Mouse (Mus musculus) heart, postnatal 14 days (tissue): ENCODE measurements at regions not wholly inside any gene's neighbourhood (a gene's known extent, or its start where the extent isn't known, plus 50 kb on each side); places are given as distances from the start of the nearest gene placed in this dataset.

Source experiments
- DNase-seq, 2 experiments: peaks; one replicate each; pipeline ENCODE4 v3.0.0; 2021 to 2022
- intact Hi-C: fragments of 180-260 bp; cut with DNase I; formaldehyde crosslinking; loops from one replicate; pipeline ENCODE4 v1.15.1; 2025

DNA sequence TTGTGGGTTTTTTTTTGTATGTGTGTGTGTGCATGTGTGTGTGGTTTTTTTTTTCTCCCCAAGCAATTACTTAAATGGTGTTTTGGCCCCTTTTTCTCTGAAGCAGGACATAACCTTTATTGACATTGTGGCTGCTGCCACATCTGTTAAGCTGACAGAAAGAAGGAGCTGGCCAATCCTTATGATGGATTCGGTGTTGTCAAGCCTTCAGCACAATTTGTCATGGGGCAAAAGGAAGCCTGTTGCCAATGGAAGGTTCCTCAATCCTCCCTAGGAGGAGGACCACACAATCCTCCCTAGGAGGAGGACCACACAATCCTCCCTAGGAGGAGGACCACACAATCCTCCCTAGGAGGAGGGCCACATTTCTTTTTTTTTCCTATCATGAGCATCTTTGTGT is 371.0 kb downstream of the Nuf2 start:
- no peak for DNase-seq
- intact Hi-C loops = no loop called here

DNA sequence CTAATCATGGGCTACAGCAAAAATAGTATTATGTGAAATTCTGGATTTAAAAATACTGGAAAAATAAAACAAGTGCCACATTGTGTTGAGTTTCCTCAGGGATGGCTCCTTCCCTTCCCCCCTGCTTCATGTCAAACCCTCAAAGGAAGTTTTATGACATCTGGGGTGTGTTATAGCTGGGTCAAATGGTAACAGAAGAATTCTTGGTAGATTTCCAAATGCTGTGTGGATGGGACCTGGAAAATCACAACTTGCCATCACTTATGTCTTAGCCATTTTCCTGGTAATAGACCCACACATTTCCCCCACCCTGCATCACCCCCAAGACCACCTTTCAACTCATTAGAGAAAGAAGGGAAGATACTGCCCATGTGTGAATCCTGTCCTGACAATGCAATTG is 371.5 kb downstream of the Nuf2 start:
- intact Hi-C loops = no loop called here
- DNase-seq = no peak

DNA sequence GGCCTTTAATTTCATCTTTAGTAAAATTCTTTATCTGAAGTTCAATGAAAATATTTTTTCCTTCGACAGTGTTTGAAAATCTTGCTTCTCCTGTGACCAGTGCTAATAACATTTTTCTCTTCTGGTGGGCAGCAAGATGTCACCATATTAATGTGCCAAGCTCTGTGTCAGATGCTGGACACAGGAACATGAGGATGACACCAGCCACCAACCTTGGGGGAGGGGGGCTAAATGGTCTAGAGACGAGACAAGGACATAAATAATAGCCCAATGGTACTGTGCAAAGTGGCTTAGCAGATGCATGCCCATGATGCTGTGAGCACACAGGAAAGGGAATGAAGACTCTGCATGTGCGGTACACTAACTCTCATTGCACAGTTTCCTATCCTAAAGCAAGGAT is 373.8 kb downstream of the Nuf2 start:
- no peak for DNase-seq
- intact Hi-C loops = no loop called here

DNA sequence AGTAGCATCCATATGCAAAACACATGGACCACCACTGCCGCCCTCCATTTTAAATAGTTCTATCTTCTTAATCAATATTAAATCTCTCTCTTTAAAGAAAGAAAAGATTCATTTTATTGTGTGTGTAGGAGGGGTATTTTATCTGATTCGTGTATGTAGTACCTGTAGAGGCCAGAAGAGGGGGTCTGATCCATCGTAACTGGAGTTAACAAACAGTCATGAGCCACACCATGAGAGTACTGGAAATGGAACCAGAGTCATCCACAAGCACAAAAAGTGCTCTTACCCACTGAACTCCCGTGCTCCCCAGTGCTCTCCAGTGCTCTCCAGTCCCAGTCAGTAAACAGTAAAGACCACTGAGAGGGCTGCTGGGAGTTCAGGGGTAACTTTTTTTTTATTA is 374.4 kb downstream of the Nuf2 start:
- intact Hi-C loops = no loop called here
- no peak for DNase-seq

DNA sequence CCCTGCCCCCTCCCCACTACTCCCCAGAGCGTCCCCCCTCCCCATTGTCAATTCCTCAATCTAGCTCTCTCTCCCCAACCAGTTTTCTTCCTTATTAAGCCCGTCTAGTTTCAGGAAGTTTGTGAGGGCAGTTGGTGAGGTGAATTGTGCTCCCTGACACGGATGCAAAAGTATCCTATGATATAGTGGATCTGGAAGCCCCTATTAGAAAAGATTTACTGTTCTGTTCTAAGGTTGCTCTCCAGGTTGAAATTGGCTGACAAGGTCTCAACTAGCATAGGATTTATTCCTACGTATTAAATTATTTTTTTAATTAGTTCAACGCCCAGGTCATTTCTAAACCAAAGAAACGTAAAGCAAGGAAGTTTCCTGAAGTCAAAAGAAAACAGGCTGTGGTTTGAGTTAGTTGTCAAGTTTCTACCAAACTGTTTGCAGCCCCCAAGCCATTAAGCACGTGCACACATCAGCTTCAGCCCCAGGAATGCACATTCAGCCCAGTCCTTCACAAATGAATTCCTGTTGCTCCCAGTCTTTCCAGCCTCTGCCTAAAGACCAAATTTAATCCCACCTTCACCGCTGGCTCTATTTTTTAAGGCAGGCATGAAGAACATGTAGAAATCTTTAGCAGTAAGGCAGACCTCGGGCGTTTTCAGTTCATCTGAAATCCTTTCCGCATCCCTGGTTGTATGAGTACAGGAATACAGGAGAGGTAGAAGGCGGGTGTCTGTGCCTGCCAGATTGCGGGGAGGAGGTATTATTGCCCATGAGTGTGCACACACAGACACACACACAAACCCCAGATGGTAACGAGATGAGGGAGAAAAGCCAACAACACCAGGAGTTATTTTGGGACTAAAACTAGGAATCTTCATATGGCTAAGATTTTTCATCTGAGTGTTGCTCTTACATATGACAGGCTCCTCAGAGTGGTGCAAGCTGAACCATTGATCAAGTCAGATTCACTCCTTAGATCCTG is 375.5 kb downstream of the Nuf2 start:
- DNase-seq = no peak
- intact Hi-C loops = no loop called here

DNA sequence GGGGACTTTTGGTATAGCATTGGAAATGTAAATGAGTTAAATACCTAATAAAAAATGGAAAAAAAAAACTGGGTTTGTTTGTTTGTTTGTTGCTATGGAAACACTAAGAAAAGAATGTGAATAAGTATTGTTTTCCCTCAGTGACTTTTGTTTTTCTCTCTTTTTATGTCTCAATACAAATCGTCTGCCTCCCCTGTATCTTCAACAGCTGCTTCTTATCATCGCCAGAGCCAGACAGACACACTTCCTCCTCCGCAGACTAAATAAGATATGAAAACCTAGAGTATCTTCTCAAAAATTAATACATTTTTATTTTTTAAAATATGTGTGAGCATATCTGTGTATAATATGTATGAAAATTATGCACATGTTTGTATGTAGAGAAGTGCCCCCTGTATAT is 389.0 kb downstream of the Nuf2 start:
- intact Hi-C loops = no loop called here
- no peak for DNase-seq

DNA sequence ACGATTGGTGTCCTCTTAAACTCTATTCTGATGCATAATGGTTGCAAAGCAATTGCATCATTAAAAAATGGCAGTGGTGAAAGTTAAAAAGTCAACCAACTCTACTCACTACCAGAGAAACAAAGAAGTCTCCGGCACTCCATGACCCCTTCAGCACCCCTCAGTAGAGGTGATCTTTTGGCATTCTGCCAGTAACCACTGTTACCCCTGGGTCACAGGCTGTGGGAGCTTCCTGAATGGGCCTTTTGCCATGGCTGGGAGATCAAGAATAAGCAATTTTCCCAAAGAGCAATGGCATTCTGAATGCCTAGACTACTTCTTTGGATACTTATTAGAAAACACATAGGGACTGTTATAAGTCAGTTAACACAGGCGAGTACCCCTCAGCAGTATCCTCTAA is 391.2 kb downstream of the Nuf2 start:
- intact Hi-C loops = no loop called here
- no peak for DNase-seq

DNA sequence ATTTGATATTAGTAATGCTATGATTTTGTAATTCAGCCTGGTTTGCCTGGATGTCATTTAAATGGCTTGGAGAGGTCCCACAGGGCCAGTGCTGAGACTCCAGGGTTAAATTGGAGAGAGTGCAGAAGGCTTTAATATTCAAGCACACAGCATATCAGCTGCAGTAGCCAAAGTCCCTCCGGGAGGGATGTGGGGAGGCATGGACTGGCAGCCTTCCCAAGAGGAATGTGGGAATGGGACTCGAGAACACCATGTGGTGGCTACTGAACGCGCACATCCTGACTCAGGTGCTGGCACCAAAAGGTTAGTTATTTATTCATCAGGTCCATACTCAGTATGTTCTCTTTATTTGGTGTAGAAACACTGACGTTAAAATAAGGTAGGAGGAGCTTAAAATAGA is 391.8 kb downstream of the Nuf2 start:
- intact Hi-C loops = no loop called here
- DNase-seq = peak; percentile 2 to 9

DNA sequence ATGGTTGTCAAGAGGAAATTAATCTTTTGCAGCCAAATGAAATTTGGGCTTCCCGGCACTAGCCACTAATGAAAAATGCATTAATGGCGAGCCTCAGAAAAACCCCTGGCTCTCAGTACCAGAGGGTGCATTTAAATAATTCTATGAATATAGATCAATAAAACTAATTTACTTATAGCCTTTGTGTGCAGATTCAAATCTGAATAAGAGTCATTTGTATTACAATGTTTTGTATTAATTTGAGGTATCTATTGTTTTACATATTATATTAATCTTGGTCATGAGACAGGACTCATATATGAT is 392.1 kb downstream of the Nuf2 start:
- intact Hi-C loops = no loop called here
- no peak for DNase-seq

DNA sequence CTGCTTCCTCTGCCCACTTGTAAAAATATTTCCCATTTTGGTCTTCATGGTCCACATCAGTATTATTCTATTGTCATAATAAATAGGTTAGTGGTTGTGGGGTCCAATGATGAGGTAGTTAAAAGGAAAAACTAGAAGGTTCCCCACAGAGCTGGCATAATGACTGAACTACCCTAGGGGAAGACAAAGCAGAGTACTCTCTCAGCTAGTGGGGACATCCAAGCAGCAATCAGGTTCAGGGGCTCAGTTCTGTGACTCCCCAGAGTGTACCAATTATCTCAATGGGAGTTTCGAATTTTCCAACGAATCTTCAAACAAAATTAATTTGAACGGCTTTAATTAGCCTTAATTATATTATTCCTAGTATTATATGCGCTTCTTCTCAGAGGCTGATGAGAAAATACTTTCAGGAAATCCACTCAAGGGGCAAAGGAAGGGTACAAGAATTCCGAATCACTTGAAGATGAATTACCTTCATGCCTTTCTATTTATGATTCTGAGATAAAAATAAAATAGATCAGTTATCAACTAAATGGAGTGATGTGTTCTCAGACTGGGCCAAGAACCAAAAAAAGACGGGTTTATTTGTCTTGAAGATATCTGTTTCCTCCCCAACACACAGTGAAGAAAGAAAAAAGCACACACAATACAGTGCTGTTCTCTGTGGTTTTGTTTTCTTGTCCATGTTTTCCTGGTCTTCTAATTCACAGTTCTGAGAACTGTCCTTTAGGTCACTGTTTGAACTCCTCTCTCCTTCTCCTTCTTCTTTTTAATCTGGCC is 392.7 kb downstream of the Nuf2 start:
- intact Hi-C loops = no loop called here
- no peak for DNase-seq

DNA sequence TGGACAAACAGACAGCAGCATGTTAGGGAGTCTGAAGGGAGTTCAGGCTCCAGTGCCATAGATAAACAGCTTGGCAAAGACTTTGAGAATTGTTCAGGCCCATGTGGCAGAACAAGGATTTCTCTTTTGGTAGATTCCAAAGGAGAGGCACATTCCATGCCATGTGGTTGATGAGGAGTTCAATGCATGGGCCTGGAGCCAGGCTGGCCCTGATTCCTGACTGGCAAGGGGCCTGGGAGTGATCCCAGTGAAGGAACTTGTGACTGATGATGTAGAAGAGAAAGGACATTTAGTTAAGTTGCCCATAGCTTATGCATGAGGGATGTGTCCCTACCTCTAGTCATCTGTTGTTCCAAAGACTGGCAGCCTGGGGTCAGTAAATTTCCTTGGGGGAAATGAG is 395.7 kb downstream of the Nuf2 start:
- no peak for DNase-seq
- intact Hi-C loops = no loop called here

DNA sequence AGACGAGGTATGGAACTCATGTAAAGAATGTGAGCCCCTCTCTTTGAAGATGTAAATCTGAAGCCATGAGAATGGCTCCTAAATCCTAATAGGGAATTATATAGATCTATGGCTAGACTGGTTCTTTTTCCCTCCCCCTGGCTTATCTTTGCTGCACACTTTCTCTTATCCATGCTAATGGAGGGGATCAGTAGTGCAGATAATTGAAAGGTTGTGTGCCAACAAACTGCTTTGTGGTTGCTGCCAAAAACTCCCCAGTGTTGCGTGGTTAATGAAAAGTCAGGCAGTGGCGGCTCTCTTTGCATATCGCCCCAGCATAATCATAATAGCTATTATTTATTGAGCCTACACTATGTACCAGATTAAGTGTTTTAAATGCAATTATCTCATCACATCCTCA is 427.6 kb downstream of the Nuf2 start:
- intact Hi-C loops = no loop called here
- no peak for DNase-seq

DNA sequence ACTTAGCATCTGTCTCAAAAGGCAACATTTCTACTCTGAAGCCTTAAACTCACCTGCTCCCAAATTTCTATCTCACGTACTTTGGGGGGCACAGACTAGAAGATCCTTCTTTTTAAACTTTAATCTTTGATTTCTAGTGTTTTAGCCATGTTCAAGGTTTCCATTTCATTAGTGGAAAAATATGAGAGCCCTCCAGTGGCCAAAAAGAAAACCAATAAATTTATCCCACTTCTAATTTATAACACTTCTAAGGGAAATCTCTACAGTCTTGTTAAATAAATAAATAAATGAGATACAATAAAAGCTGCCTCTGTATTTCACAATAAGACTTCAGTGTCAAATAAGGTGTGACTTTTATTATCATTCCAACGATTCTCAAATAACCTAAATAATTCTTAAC is 428.2 kb downstream of the Nuf2 start:
- intact Hi-C loops = no loop called here
- no peak for DNase-seq

DNA sequence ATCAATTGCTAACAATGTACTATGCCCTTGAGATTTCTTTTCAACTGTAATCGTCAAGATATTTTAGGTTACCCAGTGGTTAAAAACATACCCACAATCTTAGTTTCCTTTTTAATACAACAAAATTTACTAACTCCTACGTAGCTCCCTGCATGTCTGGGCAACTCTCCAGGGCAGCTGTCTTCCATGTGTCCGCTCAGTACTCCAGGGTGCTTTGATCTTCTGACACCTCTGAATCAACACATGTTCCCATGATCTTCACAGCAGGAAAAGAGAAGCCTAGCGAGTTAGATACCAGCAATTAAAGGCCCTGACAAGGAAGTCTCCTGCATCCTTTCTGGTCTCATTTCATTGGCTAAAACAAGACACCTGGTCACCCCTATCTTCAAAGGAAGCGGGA is 432.0 kb downstream of the Nuf2 start:
- intact Hi-C loops = no loop called here
- peak in 1 of 2 experiments; percentile 16 for DNase-seq

DNA sequence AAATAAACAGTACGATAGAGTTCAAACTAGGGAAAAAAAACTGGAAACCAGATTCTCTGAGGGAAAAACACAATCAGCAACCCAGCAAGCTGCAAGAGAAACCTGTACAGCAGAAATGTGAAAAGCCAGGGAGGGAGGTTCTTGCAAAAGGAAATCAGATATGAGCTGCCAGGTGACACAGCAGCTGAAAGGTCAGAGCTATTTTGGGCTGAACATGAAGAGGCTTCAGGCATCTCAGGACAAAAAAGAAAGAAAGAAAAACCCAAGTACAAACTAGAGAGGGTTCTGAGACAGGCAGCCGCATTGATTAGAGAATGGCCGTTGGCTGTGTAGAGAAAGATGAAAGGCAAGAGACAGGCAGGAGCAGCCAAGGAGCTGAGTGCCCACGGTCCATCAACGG is 434.5 kb downstream of the Nuf2 start:
- intact Hi-C loops = no loop called here
- no peak for DNase-seq

DNA sequence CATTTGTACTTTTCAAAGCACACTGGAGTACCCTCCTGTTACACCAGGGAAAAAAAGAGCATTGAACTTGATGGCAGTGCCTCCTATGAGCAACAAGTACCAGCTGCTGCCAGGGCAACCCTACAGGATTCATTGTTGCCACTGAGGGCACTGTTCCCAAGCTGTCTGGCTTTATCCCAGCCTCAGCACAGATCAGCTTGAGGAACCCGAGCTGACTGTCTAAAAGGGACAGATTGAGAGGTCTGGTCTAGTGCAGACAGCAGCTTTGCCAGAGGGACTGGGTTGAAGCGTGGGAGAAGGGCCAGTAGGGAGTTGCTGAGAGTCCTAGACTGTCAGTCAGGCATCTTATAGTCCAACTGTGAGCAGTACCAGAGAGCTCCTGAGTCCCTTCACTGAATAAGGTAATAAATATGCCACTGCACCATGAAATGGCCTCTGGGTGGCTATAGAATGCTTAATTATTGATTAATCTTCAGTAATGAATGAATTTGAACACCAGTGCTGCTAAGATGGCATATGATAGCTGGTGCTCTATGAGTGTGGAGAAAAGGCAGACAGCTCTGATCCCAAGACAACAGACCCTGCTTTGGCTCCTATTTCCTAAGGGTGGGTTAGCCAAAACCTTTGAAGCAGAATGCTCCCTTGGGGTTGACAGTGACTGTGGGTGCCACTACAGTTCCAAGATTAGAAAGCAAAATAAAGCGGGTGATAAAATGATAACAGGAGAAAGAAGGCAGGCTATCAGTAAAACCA is 437.5 kb downstream of the Nuf2 start:
- intact Hi-C loops = no loop called here
- peak in 1 of 2 experiments; percentile 16 for DNase-seq

DNA sequence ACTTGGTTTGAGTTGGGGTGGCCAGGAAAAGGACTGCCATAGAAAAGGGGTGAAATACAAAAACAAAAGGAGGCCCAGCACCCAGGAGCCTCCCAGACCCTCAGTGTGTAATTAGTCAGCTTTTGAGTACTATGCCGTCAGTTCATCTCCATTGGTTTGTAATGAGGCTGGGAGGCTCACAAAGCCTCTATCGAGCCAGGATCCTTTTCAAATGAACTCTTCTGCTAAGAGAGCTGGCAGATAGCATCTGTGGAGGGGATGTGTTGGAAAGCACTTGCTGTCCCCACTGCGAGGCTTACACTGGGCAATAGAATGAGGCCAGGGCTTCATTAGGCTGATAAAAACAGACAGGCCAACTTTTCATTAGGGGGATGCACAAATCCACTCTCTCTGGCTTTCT is 445.2 kb downstream of the Nuf2 start:
- no peak for DNase-seq
- intact Hi-C loops = no loop called here

DNA sequence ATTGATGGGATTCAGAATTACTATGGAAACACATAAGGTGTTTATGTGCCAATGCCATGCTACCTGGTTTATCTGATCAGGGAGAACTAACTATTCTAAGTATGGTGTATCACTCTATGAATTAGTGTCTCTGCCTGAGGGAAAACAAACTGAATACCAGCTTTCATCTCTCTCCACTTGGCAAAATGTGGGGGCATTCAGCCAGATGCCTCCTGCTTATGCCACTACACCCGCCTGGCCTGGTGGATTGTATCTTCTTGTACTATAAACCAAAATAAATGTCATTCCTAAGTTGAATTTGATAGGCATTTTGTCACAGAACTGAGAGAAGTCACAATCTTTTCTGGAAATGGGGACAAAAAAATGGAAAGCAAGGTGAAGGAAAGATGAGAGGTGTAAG is 450.6 kb downstream of the Nuf2 start:
- intact Hi-C loops = no loop called here
- no peak for DNase-seq

DNA sequence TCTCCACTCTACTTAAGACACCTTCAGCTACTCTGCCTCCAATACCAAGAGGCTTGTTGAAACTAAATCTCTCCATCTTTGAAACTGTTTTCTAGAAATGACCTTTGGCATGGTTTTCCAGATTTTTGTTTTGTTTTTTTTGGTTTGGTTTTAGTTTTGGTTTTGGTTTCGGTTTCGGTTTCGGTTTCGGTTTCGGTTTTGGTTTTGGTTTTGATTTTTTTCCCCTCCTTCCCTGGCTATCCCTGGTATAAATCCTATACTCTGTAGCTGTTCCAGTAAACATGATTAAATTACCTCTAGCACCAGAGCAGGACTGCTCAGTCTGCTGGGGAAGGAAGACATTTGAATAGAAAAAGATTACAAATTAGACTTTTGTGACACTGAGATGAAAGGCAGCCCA is 454.0 kb downstream of the Nuf2 start:
- DNase-seq = no peak
- intact Hi-C loops = no loop called here

DNA sequence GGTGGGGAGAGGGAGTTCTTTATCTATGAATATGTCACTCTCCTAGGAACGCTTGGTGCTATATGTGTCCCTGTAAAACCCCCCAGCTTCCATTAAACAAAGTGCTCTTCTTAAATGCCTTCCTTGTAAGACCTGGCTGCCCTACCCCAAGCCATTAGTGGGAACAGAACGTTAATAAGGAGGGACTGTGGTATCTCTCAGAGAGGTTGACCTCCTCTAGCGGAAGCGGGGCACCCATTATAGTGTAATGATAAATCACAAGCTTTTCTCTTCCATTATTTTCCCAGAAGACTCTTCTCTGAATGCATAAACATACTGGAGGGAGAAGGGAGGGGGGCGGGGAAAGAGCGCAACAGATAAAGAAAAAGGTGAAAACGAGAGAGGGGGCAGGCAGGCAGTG is 455.3 kb downstream of the Nuf2 start:
- intact Hi-C loops = no loop called here
- no peak for DNase-seq

DNA sequence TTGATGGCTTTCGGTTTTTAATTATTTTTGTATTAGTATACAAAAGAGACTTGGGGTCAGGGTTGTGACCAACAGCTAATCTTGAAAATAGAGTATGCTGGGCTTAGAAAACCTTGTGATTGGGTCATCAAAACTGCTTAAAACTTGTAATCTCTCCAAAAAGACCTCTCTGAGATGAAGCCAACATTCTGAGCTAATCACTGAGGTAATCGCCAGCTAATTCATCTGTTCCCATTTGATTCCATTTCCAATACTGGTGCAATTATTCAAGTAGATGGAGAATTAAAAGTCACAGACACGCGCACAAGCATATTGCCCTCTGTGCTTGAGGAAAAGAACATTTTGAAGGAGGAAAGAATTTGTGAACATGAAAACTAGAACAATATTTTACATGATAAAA is 459.9 kb downstream of the Nuf2 start:
- intact Hi-C loops = no loop called here
- DNase-seq = no peak
